28 mouse cellular contexts compared by ENCODE assay signal in genomic region chr13:99777736-99778135, GRCm38 (mm10).
A peak's percentile ranks its signal among the peaks of the same experiment; 100 is the strongest.
DNase-seq lines count a peak whose midpoint lies in the region; ATAC-seq and TF ChIP-seq lines count a peak whose summit lies in the region.
"Had no signal": no experiment of that assay in that cellular context is flagged by ENCODE, and none has a peak within 500 bp of the region (broad histone marks: within the 10 kb centered on the region; RNA-seq: fewer than 3 reads in every experiment).

No protein-coding gene starts in this region.

- intact Hi-C loops in heart, adult 2 months (cut with DNase I): no loop called here

- TF ChIP-seq EP300 in heart, adult 2 months (IDR thresholded peaks at IDR 0.05; ENCODE audit: insufficient read depth, low read depth, low read length): no peak

- no peaks in the 10 kb centered on the region for H3K9me3 ChIP-seq in heart, embryonic 12.5 days (replicated peaks)
- no peaks in the 10 kb centered on the region for H3K9me3 ChIP-seq in heart, embryonic 15.5 days (replicated peaks)
- H3K9me3 ChIP-seq in midbrain, embryonic 11.5 days (ENCODE audit: control insufficient read depth, low read length): no peaks in the 10 kb centered on the region
- no peaks in the 10 kb centered on the region for H3K9me3 ChIP-seq in midbrain, embryonic 10.5 days (replicated peaks)
- H3K9me3 ChIP-seq: embryonic facial prominence, embryonic 10.5 days; embryonic facial prominence, embryonic 13.5 days; forebrain, embryonic 12.5 days; forebrain, embryonic 15.5 days; hindbrain, embryonic 12.5 days; hindbrain, embryonic 15.5 days had no signal

- ATAC-seq in heart, embryonic 12.5 days (ENCODE audit: insufficient number of reproducible peaks, low FRiP score): no peak
- ATAC-seq in heart, embryonic 15.5 days (replicated peaks; ENCODE audit: insufficient number of reproducible peaks, insufficient read depth, low FRiP score, low read depth): no peak
- no peak for ATAC-seq in midbrain, embryonic 11.5 days (ENCODE audit: low FRiP score)
- ATAC-seq: CD4-positive, CD25-positive, alpha-beta regulatory T cell, adult 4 months; forebrain, embryonic 15.5 days; intestine, postnatal 0 days had no signal

- 34% methylated on average over 9 of the region's 9 CpGs for WGBS in heart, embryonic 12.5 days
- WGBS in heart, embryonic 15.5 days: 23% methylated on average over 9 of the region's 9 CpGs
- WGBS in heart, adult 2 months: 19% methylated on average over 9 of the region's 9 CpGs
- WGBS in midbrain, embryonic 11.5 days: 89% methylated on average over 9 of the region's 9 CpGs
- WGBS in midbrain, embryonic 10.5 days: 90% methylated on average over 9 of the region's 9 CpGs

- H3K27me3 ChIP-seq in heart, embryonic 12.5 days (replicated peaks): no peaks in the 10 kb centered on the region
- no peaks in the 10 kb centered on the region for H3K27me3 ChIP-seq in heart, embryonic 15.5 days
- no peaks in the 10 kb centered on the region for H3K27me3 ChIP-seq in heart, adult 2 months (ENCODE audit: control insufficient read depth, insufficient read depth, low read length)
- no peaks in the 10 kb centered on the region for H3K27me3 ChIP-seq in midbrain, embryonic 11.5 days (ENCODE audit: control insufficient read depth, insufficient read depth, low read length)
- no peaks in the 10 kb centered on the region for H3K27me3 ChIP-seq in midbrain, embryonic 10.5 days (ENCODE audit: low read depth, poor library complexity, severe bottlenecking)
- H3K27me3 ChIP-seq: embryonic facial prominence, embryonic 13.5 days; forebrain, embryonic 12.5 days; forebrain, embryonic 15.5 days; hindbrain, embryonic 12.5 days; hindbrain, embryonic 15.5 days had no signal

- H3K36me3 ChIP-seq in heart, embryonic 12.5 days: no peaks in the 10 kb centered on the region
- no peaks in the 10 kb centered on the region for H3K36me3 ChIP-seq in heart, embryonic 15.5 days
- no peaks in the 10 kb centered on the region for H3K36me3 ChIP-seq in heart, adult 2 months (ENCODE audit: control insufficient read depth, insufficient read depth, low read length)
- H3K36me3 ChIP-seq in midbrain, embryonic 11.5 days (ENCODE audit: control insufficient read depth, insufficient read depth, low read length): no peaks in the 10 kb centered on the region
- no peaks in the 10 kb centered on the region for H3K36me3 ChIP-seq in midbrain, embryonic 10.5 days
- H3K36me3 ChIP-seq: embryonic facial prominence, embryonic 10.5 days; embryonic facial prominence, embryonic 13.5 days; forebrain, embryonic 12.5 days; forebrain, embryonic 15.5 days; hindbrain, embryonic 12.5 days; hindbrain, embryonic 15.5 days had no signal

- peaks cover 18% of the 10 kb centered on the region for H3K4me1 ChIP-seq in heart, embryonic 12.5 days (replicated peaks)
- H3K4me1 ChIP-seq in heart, embryonic 15.5 days (replicated peaks): peaks cover 14% of the 10 kb centered on the region; the same call in 1 of the 2 replicates
- no peaks in the 10 kb centered on the region for H3K4me1 ChIP-seq in heart, adult 2 months (ENCODE audit: control insufficient read depth, insufficient read depth, low read length)
- peaks cover 12% of the 10 kb centered on the region for H3K4me1 ChIP-seq in midbrain, embryonic 11.5 days (ENCODE audit: control insufficient read depth, insufficient read depth, low read length)
- H3K4me1 ChIP-seq in midbrain, embryonic 10.5 days: peaks cover 24% of the 10 kb centered on the region

- TF ChIP-seq CTCF in heart, adult 2 months (IDR thresholded peaks at IDR 0.05): no peak

- H3K4me2 ChIP-seq in heart, embryonic 12.5 days: 0 out of 2 replicates have a peak overlapping the region, but pooled peaks have one; percentile 10
- peak overlapping the region; percentile 2 for H3K4me2 ChIP-seq in heart, embryonic 15.5 days
- no peak overlapping the region for H3K4me2 ChIP-seq in midbrain, embryonic 11.5 days
- H3K4me2 ChIP-seq: embryonic facial prominence, embryonic 13.5 days; forebrain, embryonic 12.5 days; forebrain, embryonic 15.5 days; hindbrain, embryonic 12.5 days; hindbrain, embryonic 15.5 days had no signal

- H3K9ac ChIP-seq in heart, embryonic 12.5 days: no peak overlapping the region
- no peak overlapping the region for H3K9ac ChIP-seq in heart, embryonic 15.5 days
- H3K9ac ChIP-seq in heart, adult 2 months (ENCODE audit: low read depth, low read length): no peak overlapping the region
- H3K9ac ChIP-seq in midbrain, embryonic 11.5 days (ENCODE audit: low read length): no peak overlapping the region
- H3K9ac ChIP-seq: embryonic facial prominence, embryonic 13.5 days; forebrain, embryonic 12.5 days; forebrain, embryonic 15.5 days; hindbrain, embryonic 12.5 days; hindbrain, embryonic 15.5 days had no signal

- no peak for TF ChIP-seq POLR2A in heart, adult 2 months (IDR thresholded peaks at IDR 0.05; ENCODE audit: insufficient read depth, low read depth, low read length)

- DNase-seq in heart, adult 9 months (ENCODE audit: low spot score in 2 of 2): no peak
- DNase-seq in heart, adult 2 months: no peak
- DNase-seq in midbrain, embryonic 11.5 days (ENCODE audit: low spot score, missing footprints): peak; percentile 69
- no peak for DNase-seq in midbrain, embryonic 10.5 days (ENCODE audit: low spot score)
- no peak for DNase-seq in yolk sac, embryonic 10.5 days (ENCODE audit: low spot score)
- DNase-seq: adrenal gland, adult 2 months; adrenal gland, postnatal 14 days; cerebellum, adult 11 months; cerebellum, adult 8-10 months; cerebellum, postnatal 10 days; cerebellum, postnatal 36 days; embryo, embryonic 11 days; gastrocnemius, adult 2 months; gastrocnemius, postnatal 14 days; heart, adult 11 months; heart, postnatal 14 days; kidney, adult 2 months had no signal

- no peaks in the 10 kb centered on the region for H3K79me2 ChIP-seq in heart, adult 2 months (replicated peaks; ENCODE audit: control insufficient read depth, insufficient read depth, low read length)

- H3K4me3 ChIP-seq in heart, embryonic 12.5 days: no peak overlapping the region
- H3K4me3 ChIP-seq in heart, embryonic 15.5 days: no peak overlapping the region
- no peak overlapping the region for H3K4me3 ChIP-seq in heart, adult 2 months
- no peak overlapping the region for H3K4me3 ChIP-seq in midbrain, embryonic 11.5 days (ENCODE audit: low read depth, low read length)
- no peak overlapping the region for H3K4me3 ChIP-seq in midbrain, embryonic 10.5 days
- H3K4me3 ChIP-seq: embryonic facial prominence, embryonic 10.5 days; embryonic facial prominence, embryonic 13.5 days; erythroblast, embryonic 14.5 days; forebrain, embryonic 12.5 days; forebrain, embryonic 15.5 days; gastrocnemius, adult 2 months; hindbrain, embryonic 12.5 days; hindbrain, embryonic 15.5 days had no signal

- H3K27ac ChIP-seq in heart, embryonic 12.5 days (ENCODE audit: poor library complexity, severe bottlenecking): no peak overlapping the region
- no peak overlapping the region for H3K27ac ChIP-seq in heart, embryonic 15.5 days
- H3K27ac ChIP-seq in heart, adult 2 months: no peak overlapping the region
- no peak overlapping the region for H3K27ac ChIP-seq in midbrain, embryonic 11.5 days (ENCODE audit: low read depth, low read length)
- no peak overlapping the region for H3K27ac ChIP-seq in midbrain, embryonic 10.5 days (replicated peaks)
- H3K27ac ChIP-seq: embryonic facial prominence, embryonic 10.5 days; embryonic facial prominence, embryonic 13.5 days; forebrain, embryonic 12.5 days; forebrain, embryonic 15.5 days; gastrocnemius, adult 2 months; hindbrain, embryonic 12.5 days; hindbrain, embryonic 15.5 days had no signal
